Mouse (Mus musculus) heart, postnatal 0 days (tissue): Measurements from ENCODE around the gene Edem2. TPM values are rescaled to one million over a fixed set of nuclear protein-coding genes. Genes with fewer than 3 reads are reported as not detected.

Experiments
- ATAC-seq: fragments of 200-750 bp; cut with Nextera tagmentation; 2 replicates; pipeline ENCODE4 v1.8.0; 2017; ENCODE audit warnings: low read depth, moderate number of reproducible peaks, moderate library complexity; ENCODE audit not compliant: insufficient read depth
- DNase-seq: peaks from one replicate; pipeline ENCODE4 v3.0.0-alpha.2; 2016; ENCODE audit warnings: low spot score
- H3K27ac ChIP-seq: fragments of 300-500 bp; sonication (generic); 2 replicates; pipeline ENCODE4 v1.5.1; 2014; ENCODE audit warnings: low read depth, mild to moderate bottlenecking
- H3K27me3 ChIP-seq: fragments of 300-500 bp; sonication (generic); 2 replicates; pipeline ENCODE4 v1.6.1; 2014; ENCODE audit warnings: low read length, mixed read lengths; ENCODE audit not compliant: control insufficient read depth, insufficient read depth
- H3K36me3 ChIP-seq: fragments of 300-500 bp; sonication (generic); replicated peaks from 2 replicates; pipeline ENCODE4 v1.6.1; 2014; ENCODE audit warnings: low read length, mixed read lengths; ENCODE audit not compliant: control insufficient read depth, insufficient read depth
- H3K4me1 ChIP-seq: fragments of 300-500 bp; sonication (generic); 2 replicates; pipeline ENCODE4 v1.6.1; 2014; ENCODE audit warnings: antibody characterized with exemption; ENCODE audit not compliant: control insufficient read depth, insufficient read depth
- H3K4me2 ChIP-seq: fragments of 300-500 bp; sonication (generic); 2 replicates; pipeline ENCODE4 v1.6.1; 2014; ENCODE audit warnings: low read depth, mild to moderate bottlenecking, low read length, moderate library complexity
- H3K4me3 ChIP-seq: fragments of 300-500 bp; sonication (generic); 2 replicates; pipeline ENCODE4 v1.5.1; 2014; ENCODE audit warnings: low read depth, low read length
- H3K9ac ChIP-seq: fragments of 300-500 bp; sonication (generic); replicated peaks from 2 replicates; pipeline ENCODE4 v1.6.1; 2014; ENCODE audit warnings: low read depth, low read length, mixed read lengths
- H3K9me3 ChIP-seq: fragments of 300-500 bp; sonication (generic); replicated peaks from 2 replicates; pipeline ENCODE4 v1.6.1; 2016; ENCODE audit warnings: low read length; ENCODE audit not compliant: control insufficient read depth
- CTCF ChIP-seq: IDR thresholded peaks from 2 replicates; pipeline ENCODE4 v1.5.1; 2016; ENCODE audit warnings: antibody characterized with exemption, control low read depth, low read depth
- EP300 ChIP-seq: IDR thresholded peaks from 2 replicates; pipeline ENCODE4 v1.6.1; 2016; ENCODE audit warnings: antibody characterized with exemption, low read depth
- WGBS: fragments of 180-500 bp; shearing (Covaris S2); extraction: QIAGEN DNeasy Blood & Tissue Kit; methylation state at CpG from one replicate; pipeline ENCODE4 v1.1.7; 2014; 5-methylcytosine and 5-hydroxymethylcytosine counted together
- polyA plus RNA-seq: library from polyadenylated mRNA; unstranded; fragments of >200 nt; fragmentation: Nextera tagmentation; extraction: Ambion mirVana; gene quantifications from 2 replicates; pipeline ENCODE4 v1.2.1, GENCODE M21; 2015
- total RNA-seq: library from RNA; depleted of rRNA; stranded (reverse); fragments of >200 nt; gene quantifications from 2 replicates; pipeline ENCODE4 v1.2.3, GENCODE M21; 2014; ENCODE audit warnings: low replicate concordance

Gene Edem2
- total and polyA plus RNA-seq, 2 experiments from 2014 or later = 9.7 to 14.8 TPM

- no peak for ATAC-seq
- no peak overlapping the region for H3K27ac ChIP-seq
These were observed 32.4 kb downstream of the Edem2 start for GRCm38 (mm10) chr2:155696851-155697250.

GRCm38 (mm10) chr2:155696091-155696558 is 33.1 kb downstream of the Edem2 start:
- H3K36me3 ChIP-seq = no peaks in the 10 kb centered on the region
- H3K27ac ChIP-seq = no peak overlapping the region
- H3K4me1 ChIP-seq = peaks cover 2% of the 10 kb centered on the region; the same call in 1 of the 2 replicates
- DNase-seq (peak; percentile 58), ATAC-seq (no peak)
- H3K4me3 ChIP-seq = no peak overlapping the region
- no peak overlapping the region for H3K9ac ChIP-seq
- TF ChIP-seq CTCF (peak; percentile 87), EP300 (no peak)
- WGBS = 19% methylated on average over 7 of the region's 7 CpGs
- peak overlapping the region; percentile 5; the same call in 1 of the 2 replicates for H3K4me2 ChIP-seq
- H3K9me3 ChIP-seq = no peaks in the 10 kb centered on the region
- H3K27me3 ChIP-seq = no peaks in the 10 kb centered on the region

More at GRCm38 (mm10) chr2:155696851-155697250, 32.4 kb downstream of the Edem2 start:
- H3K9me3 ChIP-seq = no peaks in the 10 kb centered on the region
- H3K4me3 ChIP-seq = no peak overlapping the region
- no peak for TF ChIP-seq EP300
- TF ChIP-seq CTCF = no peak
- H3K9ac ChIP-seq = no peak overlapping the region
- no peaks in the 10 kb centered on the region for H3K27me3 ChIP-seq
- WGBS = 57% methylated on average over 7 of the region's 7 CpGs
- peaks cover under 1% of the 10 kb centered on the region for H3K36me3 ChIP-seq
- H3K4me2 ChIP-seq = no peak overlapping the region
- no peak for DNase-seq
- H3K4me1 ChIP-seq = no peaks in the 10 kb centered on the region

- no peak for TF ChIP-seq EP300
- no peak for TF ChIP-seq CTCF
- H3K27me3 ChIP-seq = no peaks in the 10 kb centered on the region
- no peak for ATAC-seq
- WGBS = 71% methylated on average over 3 of the region's 3 CpGs
- H3K27ac ChIP-seq = no peak overlapping the region
- no peak for DNase-seq
- no peaks in the 10 kb centered on the region for H3K36me3 ChIP-seq
- H3K9me3 ChIP-seq = no peaks in the 10 kb centered on the region
- no peak overlapping the region for H3K4me2 ChIP-seq
- peaks cover 8% of the 10 kb centered on the region for H3K4me1 ChIP-seq
- H3K9ac ChIP-seq = no peak overlapping the region
- no peak overlapping the region for H3K4me3 ChIP-seq
These were observed 34.0 kb downstream of the Edem2 start for GRCm38 (mm10) chr2:155695316-155695715.

GRCm38 (mm10) chr2:155694564-155694963 is 34.7 kb downstream of the Edem2 start:
- Histone ChIP-seq H3K27ac (no peak overlapping the region), H3K36me3 (no peaks in the 10 kb centered on the region), H3K9ac (no peak overlapping the region), H3K4me2 (no peak overlapping the region), H3K9me3 (no peaks in the 10 kb centered on the region), H3K27me3 (no peaks in the 10 kb centered on the region), H3K4me3 (no peak overlapping the region), H3K4me1 (peaks cover 10% of the 10 kb centered on the region)
- no peak for TF ChIP-seq CTCF
- TF ChIP-seq EP300 = no peak
- no peak for ATAC-seq
- no peak for DNase-seq
- WGBS = 52% methylated on average over 2 of the region's 2 CpGs

- Histone ChIP-seq H3K9ac (no peak overlapping the region), H3K9me3 (no peaks in the 10 kb centered on the region), H3K36me3 (no peaks in the 10 kb centered on the region), H3K27me3 (no peaks in the 10 kb centered on the region), H3K4me1 (peaks cover 10% of the 10 kb centered on the region), H3K4me2 (no peak overlapping the region), H3K4me3 (no peak overlapping the region), H3K27ac (no peak overlapping the region)
- 75% methylated on average over 4 of the region's 4 CpGs for WGBS
- no peak for TF ChIP-seq EP300
- TF ChIP-seq CTCF = no peak
- DNase-seq = no peak
- ATAC-seq = no peak
These were observed 36.1 kb downstream of the Edem2 start for GRCm38 (mm10) chr2:155693136-155693535.
